Mouse (Mus musculus): ENCODE results near the gene Rps16.
"Not testable (repeated sequence)": the region's sequence is repeated elsewhere in the genome, so short reads cannot be mapped to it uniquely, and the experiment has no call there.

Gene Rps16

GRCm38 (mm10) chr7:28373891-28374495, 23.5 kb downstream of the Rps16 start:
- DNase-seq (ENCODE audit: low read depth, low spot score) = no peak

GRCm38 (mm10) chr7:28374647-28375046, 24.2 kb downstream of the Rps16 start:
- no peak for DNase-seq (ENCODE audit: low read depth, low spot score)

DNA sequence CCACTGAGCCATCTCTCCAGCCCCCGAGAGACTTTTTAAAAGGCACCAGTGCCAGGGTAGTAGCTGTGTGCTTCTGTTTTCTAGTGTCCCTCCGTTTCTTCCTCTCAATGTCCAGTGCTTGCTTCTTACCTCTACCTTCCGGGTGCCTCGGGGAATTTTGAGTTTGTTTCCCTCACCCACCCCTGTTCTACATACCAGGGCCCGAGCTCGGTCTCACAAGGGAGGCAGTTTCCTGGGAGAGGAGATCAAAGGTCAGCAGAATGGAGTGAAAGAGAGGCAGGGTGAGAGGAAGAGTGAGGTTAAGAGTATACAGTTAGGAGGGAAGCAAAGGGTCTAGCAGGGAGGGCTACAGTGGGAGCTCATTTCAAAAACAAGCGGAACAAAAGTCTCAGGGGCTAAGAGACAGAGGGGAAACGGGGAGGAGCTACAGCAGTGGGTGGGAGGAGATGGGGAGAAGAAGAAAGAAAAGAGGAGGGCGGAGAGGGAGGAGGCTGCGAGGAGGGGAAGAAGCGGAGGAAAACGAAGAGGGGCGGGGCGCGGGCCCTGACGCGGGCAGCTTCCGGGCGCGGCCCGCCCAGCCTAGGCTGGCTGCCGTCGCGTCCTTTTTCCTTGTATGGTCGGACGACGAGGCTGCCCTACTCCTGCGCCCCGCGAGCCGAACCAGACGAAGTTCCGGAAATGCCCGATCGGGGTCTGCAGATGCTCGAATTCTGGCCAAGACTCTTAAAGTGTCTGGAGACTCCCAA, 24.9 kb downstream of the Rps16 start:
- DNase-seq (ENCODE audit: low read depth, low spot score) = no peak

- DNase-seq (ENCODE audit: low read depth, low spot score) = no peak
Measured at GRCm38 (mm10) chr7:28376011-28376771, 25.7 kb downstream of the Rps16 start.

GRCm38 (mm10) chr7:28377190-28378065, 27.0 kb downstream of the Rps16 start:
- DNase-seq (ENCODE audit: low read depth, low spot score) = no peak

DNA sequence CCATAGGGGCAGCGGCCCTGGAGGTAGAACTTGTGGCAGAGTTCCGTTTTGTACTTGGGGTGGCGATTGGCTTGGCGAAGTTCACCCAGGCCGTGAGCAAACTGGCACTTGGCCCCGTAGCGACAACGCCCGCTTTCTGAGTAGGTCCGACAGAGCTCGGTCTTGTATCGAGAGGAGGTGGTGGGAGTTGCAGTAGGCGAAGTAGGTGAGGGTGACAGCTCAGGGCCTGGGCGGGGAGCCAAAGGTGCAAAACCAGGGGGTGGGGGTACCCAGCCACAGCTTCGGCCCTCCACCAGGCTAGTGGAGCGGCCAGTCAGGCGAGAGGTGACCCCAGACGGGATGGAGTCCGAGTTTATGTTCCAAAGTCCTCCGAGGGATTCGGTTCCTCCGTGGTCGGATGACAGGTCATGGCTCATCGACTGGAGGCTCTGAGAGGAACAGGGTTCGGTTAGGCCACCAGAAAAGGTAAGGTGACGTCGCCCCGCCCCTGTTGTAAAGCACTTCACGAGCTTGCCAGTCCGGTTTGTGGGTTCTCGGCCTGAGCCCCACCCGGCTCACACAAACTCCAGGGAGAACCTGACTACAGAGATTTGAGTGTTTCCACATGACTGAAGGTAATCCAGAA, 27.7 kb downstream of the Rps16 start:
- DNase-seq (ENCODE audit: low read depth, low spot score) = no peak

DNA sequence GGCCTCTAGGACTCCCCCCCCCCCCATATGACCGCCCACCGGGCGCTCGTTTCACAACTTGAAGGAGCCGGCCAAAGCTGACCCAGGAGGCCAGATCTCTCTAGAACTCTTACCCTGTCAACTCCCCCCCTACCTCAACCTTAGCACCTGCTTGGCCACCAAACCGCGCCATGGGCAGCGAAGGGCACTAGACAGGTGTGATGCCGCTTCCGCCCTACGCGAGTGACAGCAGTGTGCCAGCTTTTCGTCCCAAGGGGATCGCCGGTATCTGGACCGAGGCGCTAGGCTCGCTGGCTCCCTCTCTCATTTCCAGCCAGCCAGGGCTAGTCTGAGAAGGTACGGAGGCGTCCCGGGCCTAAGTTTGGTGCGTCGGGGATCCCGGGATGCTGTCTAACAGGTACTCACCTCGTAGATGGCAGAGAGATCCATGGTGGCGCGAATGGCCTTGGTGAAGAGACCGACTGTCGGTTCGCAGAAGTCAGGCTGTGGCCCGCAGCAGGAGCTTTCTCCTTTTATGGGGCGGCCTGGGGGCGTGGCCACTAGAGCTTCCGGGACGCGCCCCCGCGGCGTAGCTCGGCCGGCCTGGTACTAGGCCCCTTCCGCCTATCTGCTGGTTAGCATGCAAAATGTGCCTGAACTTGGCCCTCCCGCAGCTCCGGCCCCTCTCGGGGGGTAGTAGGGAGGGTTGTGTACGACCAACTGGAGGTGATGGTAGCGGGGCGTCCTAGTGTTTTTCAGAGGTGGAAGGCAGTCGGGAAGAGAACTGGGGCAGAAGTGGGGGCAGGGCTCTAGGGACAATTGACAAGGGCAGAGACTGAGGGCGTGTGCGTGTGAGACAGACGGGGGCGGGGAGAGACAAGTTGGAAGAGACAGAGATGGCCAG, 28.6 kb downstream of the Rps16 start:
- DNase-seq (ENCODE audit: low read depth, low spot score) = peak; percentile 67

DNA sequence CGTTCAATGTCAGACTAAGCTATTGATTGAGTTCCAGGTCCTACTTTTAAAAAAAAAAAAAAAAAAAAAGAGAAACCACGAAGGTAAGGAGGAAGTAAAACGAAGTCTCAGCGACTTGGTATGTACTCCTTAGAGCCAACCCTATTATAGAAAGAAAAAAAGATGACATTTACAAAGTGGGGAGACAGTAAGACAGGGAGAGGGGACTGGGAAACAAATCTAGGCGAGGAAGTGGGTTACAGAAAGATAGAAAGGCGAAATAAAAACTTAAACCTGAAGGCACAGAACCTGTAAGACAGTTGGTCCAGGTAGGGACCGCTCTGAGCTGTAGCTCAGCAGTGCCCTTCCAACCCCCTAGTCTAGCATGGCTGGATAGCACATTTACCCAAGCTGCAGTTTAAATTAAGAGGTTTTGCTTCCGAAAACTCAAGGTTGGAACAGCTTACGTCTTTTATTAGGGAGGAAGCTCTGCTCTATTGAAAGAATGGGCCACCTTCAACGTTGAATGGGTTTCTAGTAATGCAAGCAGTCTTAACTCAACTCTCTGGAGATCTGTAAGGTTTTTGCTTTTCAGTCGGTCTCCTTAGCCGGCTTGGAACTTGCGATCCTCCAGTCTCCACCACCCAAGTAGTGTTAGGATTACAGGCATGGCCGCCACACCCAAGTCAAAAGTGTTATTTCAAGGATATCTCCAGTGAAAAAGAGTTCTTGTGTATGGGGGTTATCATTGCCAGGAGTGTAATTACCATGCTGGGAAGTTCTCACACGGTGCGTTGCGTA, 30.0 kb downstream of the Rps16 start, which contains the start of gene Zfp36:
Gene Zfp36 (minus strand): TSS at position 17 of the 780 bp plus-strand sequence.
- DNase-seq (ENCODE audit: low read depth, low spot score) = no peak

- DNase-seq (ENCODE audit: low read depth, low spot score) = no peak
Measured at GRCm38 (mm10) chr7:28381017-28381790, 30.8 kb downstream of the Rps16 start.

GRCm38 (mm10) chr7:28381938-28382337, 31.5 kb downstream of the Rps16 start:
- no peak for DNase-seq (ENCODE audit: low read depth, low spot score)

- no peak for DNase-seq (ENCODE audit: low read depth, low spot score)
Measured at GRCm38 (mm10) chr7:28382347-28382951, 32.0 kb downstream of the Rps16 start.

- no peak for DNase-seq (ENCODE audit: low read depth, low spot score)
Measured at GRCm38 (mm10) chr7:28382981-28383396, 32.5 kb downstream of the Rps16 start.

DNA sequence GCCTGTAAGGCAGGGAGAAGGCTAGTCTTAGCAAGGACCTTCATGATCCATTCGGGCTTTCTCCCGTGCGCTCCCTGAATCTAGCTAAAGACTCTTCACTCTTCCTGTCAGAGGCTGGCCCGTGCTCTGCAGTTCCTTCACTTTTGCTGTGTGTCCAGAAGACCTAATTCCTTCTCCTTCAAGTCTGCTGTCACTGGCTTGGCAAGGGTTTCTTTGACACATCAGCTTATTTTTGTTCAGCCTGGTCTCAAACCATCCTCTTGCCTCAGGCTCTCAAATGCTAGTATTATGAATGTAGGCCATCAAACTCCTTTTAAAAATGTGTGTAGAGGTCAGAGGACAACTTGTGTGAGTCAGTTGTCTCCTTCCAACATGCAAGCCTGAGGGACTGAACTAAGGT, 33.2 kb downstream of the Rps16 start:
- no peak for DNase-seq (ENCODE audit: low read depth, low spot score)

GRCm38 (mm10) chr7:28384162-28384561, 33.7 kb downstream of the Rps16 start:
- DNase-seq (ENCODE audit: low read depth, low spot score) = no peak

DNA sequence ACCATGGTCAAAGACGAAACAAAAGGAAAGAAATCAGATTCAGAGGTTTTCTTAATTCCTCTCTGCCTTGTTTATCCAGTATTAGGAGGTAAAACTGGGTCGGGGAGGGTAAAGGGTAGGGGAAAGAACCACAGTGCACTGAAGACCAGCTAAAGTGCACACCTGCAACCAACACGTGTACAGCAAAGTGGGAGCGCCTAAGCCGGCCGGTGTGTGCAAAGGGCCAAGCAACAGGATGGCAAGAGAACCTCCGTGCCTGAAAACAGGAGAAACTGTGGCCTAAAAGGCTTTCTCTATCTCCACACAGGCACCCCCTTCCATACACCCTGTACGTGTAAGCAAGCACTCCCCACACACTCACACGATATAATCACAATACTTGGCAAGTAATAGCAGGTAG, 34.7 kb downstream of the Rps16 start:
- no peak for DNase-seq (ENCODE audit: low read depth, low spot score)

- no peak for DNase-seq (ENCODE audit: low read depth, low spot score)
Measured at GRCm38 (mm10) chr7:28386007-28386406, 35.6 kb downstream of the Rps16 start.

GRCm38 (mm10) chr7:28386462-28386861, 36.0 kb downstream of the Rps16 start:
- DNase-seq (ENCODE audit: low read depth, low spot score) = peak; percentile 75

DNA sequence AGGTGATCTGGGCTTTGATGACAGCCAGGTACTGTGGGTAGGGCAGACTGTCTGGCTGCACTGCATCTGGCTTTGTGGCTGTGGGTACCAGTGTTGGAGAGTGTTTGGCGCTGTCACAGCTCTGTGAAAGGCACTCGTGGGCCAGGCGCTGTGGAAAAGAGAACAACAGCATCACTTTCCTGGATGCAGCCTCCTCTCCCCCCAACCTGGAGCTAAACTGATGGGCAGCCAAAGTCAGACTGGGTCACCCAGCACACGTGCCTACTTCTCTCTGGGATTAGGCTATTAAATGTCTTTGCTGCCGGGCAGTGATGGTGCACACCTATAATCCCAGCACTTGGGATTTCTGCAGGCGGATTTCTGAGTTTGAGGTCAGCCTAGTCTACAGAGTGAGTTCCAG, 36.4 kb downstream of the Rps16 start:
- not testable (repeated sequence) for DNase-seq (ENCODE audit: low read depth, low spot score)

Data from retina, postnatal 7 days (tissue).